Comparison of ENCODE assay signal across 27 mouse cellular contexts in the genomic region with DNA sequence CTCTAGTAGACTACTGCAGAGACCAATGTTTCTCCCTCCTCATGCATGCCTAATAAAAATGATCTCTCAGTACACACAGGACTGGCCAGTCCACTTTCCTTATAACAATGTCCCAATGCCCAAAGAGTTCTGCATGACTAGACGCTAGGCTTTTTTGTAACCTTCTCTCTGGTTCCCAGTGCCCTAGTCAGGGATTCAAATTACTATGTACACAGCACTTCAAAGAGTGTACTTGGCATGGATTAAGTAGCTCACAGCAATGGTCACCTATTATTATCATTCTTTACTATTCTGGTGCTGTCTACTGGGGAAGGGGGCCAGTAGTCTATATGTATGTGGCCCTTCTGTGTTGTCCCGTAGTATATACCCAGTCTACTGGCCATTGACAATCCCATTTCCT. TPM values are rescaled to one million over a fixed set of nuclear protein-coding genes. Genes with fewer than 3 reads are reported as not detected.
"Had no signal": no experiment of that assay in that cellular context is flagged by ENCODE, and none has a peak within 500 bp of the region (broad histone marks: within the 10 kb centered on the region; RNA-seq: fewer than 3 reads in every experiment).

No protein-coding gene starts in this region.

- H3K4me1 ChIP-seq: heart, embryonic 10.5 days; heart, embryonic 12.5 days; hindbrain, embryonic 12.5 days; intestine, embryonic 15.5 days; limb, embryonic 10.5 days; limb, embryonic 12.5 days had no signal

- H3K4me2 ChIP-seq: heart, embryonic 12.5 days; hindbrain, embryonic 12.5 days; hindbrain, embryonic 14.5 days; intestine, embryonic 15.5 days; limb, embryonic 12.5 days; liver, embryonic 11.5 days; liver, embryonic 13.5 days had no signal

- DNase-seq: gastrocnemius, adult 2 months; gastrocnemius, postnatal 10 days; gastrocnemius, postnatal 25 days; heart, adult 18-20 months; heart, postnatal 10 days; heart, postnatal 4 days; kidney, adult 8-10 months; kidney, postnatal 14 days; kidney, postnatal 36 days; liver; liver, embryonic 13.5 days had no signal

- H3K27ac ChIP-seq: gastrocnemius, adult 2 months; heart, embryonic 10.5 days; hindbrain, embryonic 10.5 days; hindbrain, embryonic 12.5 days; hindbrain, embryonic 14.5 days; intestine, embryonic 15.5 days; layer of hippocampus, adult 2 months; left cerebral cortex, adult 2 months; limb, embryonic 10.5 days; limb, embryonic 12.5 days; liver, embryonic 13.5 days had no signal

- H3K4me3 ChIP-seq: gastrocnemius, adult 2 months; heart, embryonic 10.5 days; heart, embryonic 12.5 days; hindbrain, embryonic 10.5 days; hindbrain, embryonic 12.5 days; intestine, embryonic 15.5 days; layer of hippocampus, adult 2 months; left cerebral cortex, adult 2 months; limb, embryonic 10.5 days; limb, embryonic 12.5 days; liver, embryonic 13.5 days had no signal

- H3K9me3 ChIP-seq: heart, embryonic 10.5 days; hindbrain, embryonic 12.5 days; intestine, embryonic 15.5 days; limb, embryonic 10.5 days; liver, embryonic 13.5 days had no signal

- ATAC-seq: forebrain, embryonic 16.5 days; hindbrain, embryonic 16.5 days; inflammation-experienced regulatory T-cells, adult 6 months; intestine, embryonic 15.5 days; intestine, postnatal 0 days had no signal

- H3K9ac ChIP-seq: heart, embryonic 12.5 days; hindbrain, embryonic 12.5 days; hindbrain, embryonic 14.5 days; intestine, embryonic 15.5 days; limb, embryonic 12.5 days; liver, embryonic 13.5 days had no signal

- H3K36me3 ChIP-seq: heart, embryonic 10.5 days; heart, embryonic 12.5 days; hindbrain, embryonic 12.5 days; intestine, embryonic 15.5 days had no signal

- H3K27me3 ChIP-seq: heart, embryonic 12.5 days; hindbrain, embryonic 12.5 days; intestine, embryonic 15.5 days; limb, embryonic 12.5 days; liver, embryonic 13.5 days had no signal

RNA-seq across cellular contexts. Expression of a gene that starts 40.8 kb away (rescaled TPM):
- total RNA-seq: granulocyte monocyte progenitor cell, adult 5-6 weeks had no signal
- polyA plus RNA-seq: inflammation-experienced regulatory T-cells, adult 6 months had no signal
